Mouse (Mus musculus) ES-E14 (cell line): ENCODE results near the gene Phrf1.

Experiments
- CHD2 ChIP-seq: IDR thresholded peaks from 2 replicates; pipeline ENCODE4 v1.6.1; 2014; ENCODE audit warnings: mild to moderate bottlenecking, low read depth, low read length, inconsistent platforms
- MAFK ChIP-seq: IDR thresholded peaks from 2 replicates; pipeline ENCODE4 v1.6.1; 2014; ENCODE audit warnings: mild to moderate bottlenecking, low read depth, low read length, inconsistent platforms; ENCODE audit not compliant: insufficient read depth
- ZC3H11A ChIP-seq: IDR thresholded peaks from 2 replicates; pipeline ENCODE4 v1.6.1; 2012; ENCODE audit warnings: low read depth, mild to moderate bottlenecking, inconsistent platforms, low read length, borderline replicate concordance
- ZNF384 ChIP-seq: IDR thresholded peaks from 2 replicates; pipeline ENCODE4 v1.6.1; 2012; ENCODE audit warnings: low read depth, low read length, inconsistent platforms

- TF ChIP-seq CHD2 (no peak), MAFK (no peak), ZC3H11A (no peak), ZNF384 (no peak)
Measured at GRCm38 (mm10) chr7:141218557-141219133, 9.9 kb upstream of the Phrf1 start.
